7 mouse cellular contexts compared by ENCODE assay signal in the genomic region with DNA sequence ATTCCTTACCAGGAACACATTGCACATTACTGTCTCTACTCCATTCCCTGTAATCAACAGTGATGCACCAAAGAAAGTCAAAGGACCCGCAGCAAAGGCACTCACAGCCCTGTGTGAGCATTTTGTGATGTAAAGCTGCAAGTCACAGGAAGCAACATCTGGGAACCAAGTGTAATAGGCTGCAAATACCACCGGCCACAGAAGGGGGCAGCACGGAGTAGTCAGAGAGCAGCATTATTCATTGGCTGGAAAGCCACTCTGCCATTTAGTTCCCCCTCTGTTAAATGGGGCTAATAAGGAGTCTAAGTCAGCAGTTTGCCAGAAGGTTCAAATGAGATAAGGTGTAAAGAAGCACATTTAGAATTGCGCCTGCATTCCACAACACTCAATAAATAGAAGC.
DNase-seq lines count a peak whose midpoint lies in the region; ATAC-seq and TF ChIP-seq lines count a peak whose summit lies in the region.

No protein-coding gene starts in this region.

- H3K27ac ChIP-seq in hindbrain, postnatal 0 days = no peak overlapping the region
- H3K27ac ChIP-seq in hindbrain, embryonic 16.5 days (ENCODE audit: low read depth, low read length) = no peak overlapping the region
- no peak overlapping the region for H3K27ac ChIP-seq in embryonic facial prominence, embryonic 11.5 days (replicated peaks; ENCODE audit: low read depth, low read length)

- H3K4me1 ChIP-seq in hindbrain, postnatal 0 days (ENCODE audit: insufficient read depth, low read length) = no peaks in the 10 kb centered on the region
- no peaks in the 10 kb centered on the region for H3K4me1 ChIP-seq in hindbrain, embryonic 16.5 days (ENCODE audit: control insufficient read depth, insufficient read depth, low read depth, low read length)
- no peaks in the 10 kb centered on the region for H3K4me1 ChIP-seq in embryonic facial prominence, embryonic 11.5 days (ENCODE audit: control insufficient read depth, insufficient read depth, low read length)

- no peak overlapping the region for H3K4me3 ChIP-seq in hindbrain, postnatal 0 days (ENCODE audit: low read length)
- no peak overlapping the region for H3K4me3 ChIP-seq in hindbrain, embryonic 16.5 days (ENCODE audit: low read length)
- H3K4me3 ChIP-seq in embryonic facial prominence, embryonic 11.5 days (ENCODE audit: low read depth, low read length) = no peak overlapping the region

- H3K36me3 ChIP-seq in hindbrain, postnatal 0 days (ENCODE audit: insufficient read depth, low read length) = no peaks in the 10 kb centered on the region
- H3K36me3 ChIP-seq in hindbrain, embryonic 16.5 days (ENCODE audit: control insufficient read depth, insufficient read depth, low read length) = no peaks in the 10 kb centered on the region
- H3K36me3 ChIP-seq in embryonic facial prominence, embryonic 11.5 days (replicated peaks; ENCODE audit: control insufficient read depth, insufficient read depth, low read depth, low read length) = no peaks in the 10 kb centered on the region

- no peak overlapping the region for H3K9ac ChIP-seq in hindbrain, postnatal 0 days (replicated peaks; ENCODE audit: low read length)
- H3K9ac ChIP-seq in hindbrain, embryonic 16.5 days (ENCODE audit: low read depth, low read length) = no peak overlapping the region
- H3K9ac ChIP-seq in embryonic facial prominence, embryonic 11.5 days (replicated peaks; ENCODE audit: low read length) = no peak overlapping the region

- ATAC-seq in hindbrain, postnatal 0 days = no peak
- no peak for ATAC-seq in hindbrain, embryonic 16.5 days
- ATAC-seq in embryonic facial prominence, embryonic 11.5 days (replicated peaks; ENCODE audit: insufficient number of reproducible peaks, low FRiP score, low TSS enrichment, low read depth) = no peak
- ATAC-seq in activated CD4-positive, CD25-positive, alpha-beta regulatory T cell, adult 4 months = no peak

- no peaks in the 10 kb centered on the region for H3K9me3 ChIP-seq in hindbrain, postnatal 0 days (ENCODE audit: low read length)
- H3K9me3 ChIP-seq in hindbrain, embryonic 16.5 days (ENCODE audit: control insufficient read depth, low read length) = no peaks in the 10 kb centered on the region
- no peaks in the 10 kb centered on the region for H3K9me3 ChIP-seq in embryonic facial prominence, embryonic 11.5 days (replicated peaks; ENCODE audit: control insufficient read depth, low read length)

- DNase-seq in hindbrain, postnatal 0 days (ENCODE audit: low spot score) = peak; percentile 22
- peak; percentile 40 for DNase-seq in thymus, postnatal 4 days
- no peak for DNase-seq in thymus, postnatal 0 days (ENCODE audit: low spot score)
- peak; percentile 54 for DNase-seq in embryonic facial prominence, embryonic 11.5 days (ENCODE audit: low spot score)
- no peak for DNase-seq in neural tube, embryonic 10.5 days (ENCODE audit: extremely low spot score, low spot score)

- WGBS in hindbrain, postnatal 0 days = 53% methylated on average over 4 of the region's 4 CpGs
- WGBS in hindbrain, embryonic 16.5 days = 52% methylated on average over 4 of the region's 4 CpGs
- 55% methylated on average over 4 of the region's 4 CpGs for WGBS in embryonic facial prominence, embryonic 11.5 days

- H3K27me3 ChIP-seq in hindbrain, postnatal 0 days (ENCODE audit: insufficient read depth, low read length) = 0 out of 2 replicates have a peak, but pooled peaks cover 3% of the 10 kb centered on the region
- H3K27me3 ChIP-seq in hindbrain, embryonic 16.5 days (replicated peaks; ENCODE audit: control insufficient read depth, insufficient read depth, low read length) = no peaks in the 10 kb centered on the region
- H3K27me3 ChIP-seq in embryonic facial prominence, embryonic 11.5 days (ENCODE audit: control insufficient read depth, insufficient read depth, low read length) = no peaks in the 10 kb centered on the region

- TF ChIP-seq CTCF in hindbrain, postnatal 0 days (IDR thresholded peaks at IDR 0.05; ENCODE audit: low read depth) = peak; percentile 62

- no peak overlapping the region for H3K4me2 ChIP-seq in hindbrain, postnatal 0 days (ENCODE audit: low read depth, low read length)
- no peak overlapping the region for H3K4me2 ChIP-seq in hindbrain, embryonic 16.5 days (ENCODE audit: low read length)
- no peak overlapping the region for H3K4me2 ChIP-seq in embryonic facial prominence, embryonic 11.5 days (ENCODE audit: low read depth, low read length)

Comparison
In these comparisons a context has a peak if more than half of its experiments do, and no peak if none do; other contexts are left out.
1. DNase-seq: peak in hindbrain, postnatal 0 days (single experiment), thymus, postnatal 4 days (single experiment) and embryonic facial prominence, embryonic 11.5 days (single experiment); none in thymus, postnatal 0 days (single experiment) and neural tube, embryonic 10.5 days (single experiment).